Mouse (Mus musculus) G1E (cell line): ENCODE measurements around the gene Ehf. TPM values are rescaled to one million over a fixed set of nuclear protein-coding genes. Genes with fewer than 3 reads are reported as not detected.

Source experiments
- ATAC-seq: 2 replicates; pipeline ENCODE4 v1.8.0; 2016; ENCODE audit warnings: mild to moderate bottlenecking; ENCODE audit not compliant: insufficient number of reproducible peaks, poor library complexity, low FRiP score, severe bottlenecking; ENCODE audit errors: extremely low read depth
- DNase-seq: peaks from one replicate; pipeline ENCODE4 v3.0.0; 2012; ENCODE audit warnings: low spot score
- H3K27me3 ChIP-seq: 2 replicates; pipeline ENCODE4 v1.6.1; 2012; ENCODE audit warnings: mild to moderate bottlenecking, low read length, inconsistent platforms; ENCODE audit not compliant: insufficient read depth
- H3K36me3 ChIP-seq: replicated peaks from 2 replicates; pipeline ENCODE3; 2012; ENCODE audit warnings: mild to moderate bottlenecking, inconsistent platforms
- H3K4me1 ChIP-seq: 2 replicates; pipeline ENCODE4 v1.6.1; 2012; ENCODE audit warnings: low read depth, low read length, inconsistent platforms, mixed read lengths; ENCODE audit not compliant: insufficient read depth
- H3K4me3 ChIP-seq: 2 replicates; pipeline ENCODE4 v1.5.1; 2012; ENCODE audit warnings: low read depth, mild to moderate bottlenecking, inconsistent platforms, low read length, moderate library complexity, mixed read lengths
- H3K9me3 ChIP-seq: replicated peaks from 2 replicates; pipeline ENCODE4 v1.6.1; 2012; ENCODE audit warnings: inconsistent platforms
- CTCF ChIP-seq: IDR thresholded peaks from 2 replicates; pipeline ENCODE4 v1.5.1; 2012; ENCODE audit warnings: low read depth, low read length, inconsistent platforms, mixed read lengths
- GATA1 ChIP-seq: IDR thresholded peaks from 2 replicates; pipeline ENCODE4 v1.6.1; 2012; ENCODE audit warnings: borderline replicate concordance, low read length, inconsistent platforms, mixed read lengths
- GATA2 ChIP-seq: IDR thresholded peaks from 2 replicates; pipeline ENCODE4 v1.6.1; 2012; ENCODE audit warnings: low read depth, low read length, inconsistent platforms, borderline replicate concordance
- POLR2AphosphoS5 ChIP-seq: IDR thresholded peaks from 2 replicates; pipeline ENCODE4 v1.6.1; 2012; ENCODE audit warnings: low read depth, low read length, inconsistent platforms; ENCODE audit not compliant: insufficient replicate concordance
- TAL1 ChIP-seq: conservative IDR thresholded peaks from 2 replicates; pipeline ENCODE4 v1.6.1; 2012; ENCODE audit warnings: low read depth, low read length, inconsistent platforms, mixed read lengths
- polyA plus RNA-seq: library from polyadenylated mRNA; stranded (reverse); fragments of >175 nt; gene quantifications from 2 replicates; pipeline ENCODE4 v1.2.3, GENCODE M21; 2012
- total RNA-seq, 2 experiments: library from RNA; stranded (forward) in 1 of 2; stranded (reverse) in 1 of 2; fragments of 200-1000 nt in 1 of 2; fragments of >200 nt in 1 of 2; fragmentation: Nextera tagmentation in 1 of 2; gene quantifications; 2 replicates each; pipeline ENCODE4 v1.2.3; 2014 to 2017

Ehf gene
- total and polyA plus RNA-seq, 3 experiments: 0.15 to 21.1 (median 0.98) TPM

- TF ChIP-seq TAL1 (no peak), GATA1 (no peak), GATA2 (no peak), POLR2AphosphoS5 (no peak), CTCF (no peak)
- Histone ChIP-seq H3K4me3 (no peak overlapping the region), H3K36me3 (no peaks in the 10 kb centered on the region), H3K9me3 (no peaks in the 10 kb centered on the region), H3K4me1 (peaks cover 19% of the 10 kb centered on the region), H3K27me3 (peaks cover 40% of the 10 kb centered on the region)
- no peak for DNase-seq
- ATAC-seq: no peak
Measured at GRCm38 (mm10) chr2:103282184-103282750, 20.8 kb downstream of the Ehf start.

- TF ChIP-seq POLR2AphosphoS5: no peak
- no peak for TF ChIP-seq CTCF
- no peak for TF ChIP-seq TAL1
- no peak for TF ChIP-seq GATA2
- TF ChIP-seq GATA1: no peak
- no peak for DNase-seq
- ATAC-seq: no peak
- Histone ChIP-seq H3K36me3 (no peaks in the 10 kb centered on the region), H3K9me3 (no peaks in the 10 kb centered on the region), H3K4me1 (peaks cover 10% of the 10 kb centered on the region; the same call in 1 of the 2 replicates), H3K27me3 (peaks cover 32% of the 10 kb centered on the region), H3K4me3 (no peak overlapping the region)
Measured at GRCm38 (mm10) chr2:103279927-103280326, 23.2 kb downstream of the Ehf start.

- no peaks in the 10 kb centered on the region for H3K9me3 ChIP-seq
- TF ChIP-seq GATA1: no peak
- no peak for TF ChIP-seq POLR2AphosphoS5
- TF ChIP-seq GATA2: no peak
- no peak for TF ChIP-seq CTCF
- no peak for TF ChIP-seq TAL1
- no peak for DNase-seq
- H3K27me3 ChIP-seq: peaks cover 33% of the 10 kb centered on the region
- H3K36me3 ChIP-seq: no peaks in the 10 kb centered on the region
- no peak overlapping the region for H3K4me3 ChIP-seq
- peaks cover 10% of the 10 kb centered on the region; the same call in 1 of the 2 replicates for H3K4me1 ChIP-seq
- no peak for ATAC-seq
Measured at GRCm38 (mm10) chr2:103278476-103278875, 24.6 kb downstream of the Ehf start.

GRCm38 (mm10) chr2:103277794-103278193 is 25.3 kb downstream of the Ehf start:
- no peak overlapping the region for H3K4me3 ChIP-seq
- DNase-seq (no peak), ATAC-seq (no peak)
- no peaks in the 10 kb centered on the region for H3K9me3 ChIP-seq
- no peak for TF ChIP-seq GATA1
- TF ChIP-seq POLR2AphosphoS5: no peak
- no peak for TF ChIP-seq CTCF
- TF ChIP-seq GATA2: no peak
- no peak for TF ChIP-seq TAL1
- H3K27me3 ChIP-seq: peaks cover 33% of the 10 kb centered on the region
- H3K4me1 ChIP-seq: peaks cover 10% of the 10 kb centered on the region; the same call in 1 of the 2 replicates
- H3K36me3 ChIP-seq: no peaks in the 10 kb centered on the region

- DNase-seq (no peak), ATAC-seq (no peak)
- Histone ChIP-seq H3K36me3 (no peaks in the 10 kb centered on the region), H3K4me1 (no peaks in the 10 kb centered on the region), H3K9me3 (no peaks in the 10 kb centered on the region), H3K27me3 (peaks cover 37% of the 10 kb centered on the region), H3K4me3 (no peak overlapping the region)
- no peak for TF ChIP-seq GATA1
- no peak for TF ChIP-seq TAL1
- no peak for TF ChIP-seq CTCF
- TF ChIP-seq POLR2AphosphoS5: no peak
- no peak for TF ChIP-seq GATA2
Measured at GRCm38 (mm10) chr2:103275316-103275960, 27.6 kb downstream of the Ehf start.

GRCm38 (mm10) chr2:103274803-103275202 is 28.3 kb downstream of the Ehf start:
- H3K36me3 ChIP-seq: no peaks in the 10 kb centered on the region
- ATAC-seq: no peak
- H3K4me3 ChIP-seq: no peak overlapping the region
- H3K27me3 ChIP-seq: peaks cover 36% of the 10 kb centered on the region
- H3K9me3 ChIP-seq: no peaks in the 10 kb centered on the region
- DNase-seq: no peak
- TF ChIP-seq CTCF (no peak), POLR2AphosphoS5 (no peak), TAL1 (no peak), GATA1 (no peak), GATA2 (no peak)
- H3K4me1 ChIP-seq: no peaks in the 10 kb centered on the region
